Mouse (Mus musculus): ENCODE data around the gene Stard3.
A peak's percentile ranks its signal among the peaks of the same experiment; 100 is the strongest.

DNA sequence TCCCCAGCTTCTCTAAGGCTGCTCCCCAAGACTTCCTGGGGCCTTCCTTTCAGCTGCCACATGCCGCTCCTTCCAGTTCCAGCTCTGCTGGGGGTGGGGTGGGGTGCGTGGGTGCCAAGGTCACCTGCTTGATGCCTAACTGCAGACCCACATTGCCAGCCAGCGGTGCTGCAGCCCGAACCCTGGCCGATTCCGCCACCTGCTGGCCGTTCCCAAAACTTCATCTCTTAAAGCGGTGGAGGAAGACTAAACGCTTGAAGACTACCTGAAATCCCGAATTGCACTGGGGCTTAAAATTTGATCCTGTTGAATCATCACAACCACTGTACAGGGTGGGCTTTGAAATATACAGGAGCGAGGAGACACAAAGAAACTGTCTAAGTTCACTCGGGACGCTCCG, 12.9 kb upstream of the Stard3 start:
- TF ChIP-seq CTCF (IDR thresholded peaks at IDR 0.05; ENCODE audit: extremely low read depth, insufficient read length, insufficient replicate concordance, low read depth, low read length), result peak; percentile 82
- no peak for TF ChIP-seq POLR2A (IDR thresholded peaks at IDR 0.05; ENCODE audit: low read depth, low read length)
